Mouse (Mus musculus) forebrain, embryonic 15.5 days (tissue): ENCODE results near the gene Cntrl. TPM values are rescaled to one million over a fixed set of nuclear protein-coding genes. Genes with fewer than 3 reads are reported as not detected.
A peak's percentile ranks its signal among the peaks of the same experiment; 100 is the strongest.

Source experiments
- ATAC-seq: fragments of 200-750 bp; cut with Nextera tagmentation; replicated peaks from 2 replicates; pipeline ENCODE4 v1.8.0; 2017; ENCODE audit warnings: mild to moderate bottlenecking, moderate TSS enrichment, moderate library complexity
- H3K27ac ChIP-seq: fragments of 300-500 bp; sonication (generic); replicated peaks from 2 replicates; pipeline ENCODE4 v1.5.1; 2015; ENCODE audit warnings: mild to moderate bottlenecking, inconsistent platforms
- H3K27me3 ChIP-seq: fragments of 300-500 bp; sonication (generic); 2 replicates; pipeline ENCODE4 v1.6.1; 2015; ENCODE audit warnings: inconsistent platforms
- H3K36me3 ChIP-seq: fragments of 300-500 bp; sonication (generic); 2 replicates; pipeline ENCODE4 v1.6.1; 2015; ENCODE audit warnings: mild to moderate bottlenecking, inconsistent platforms
- H3K4me1 ChIP-seq: fragments of 300-500 bp; sonication (generic); 2 replicates; pipeline ENCODE4 v1.6.1; 2015; ENCODE audit warnings: inconsistent platforms
- H3K4me2 ChIP-seq: fragments of 300-500 bp; sonication (generic); replicated peaks from 2 replicates; pipeline ENCODE4 v1.6.1; 2015; ENCODE audit warnings: mild to moderate bottlenecking, inconsistent platforms
- H3K4me3 ChIP-seq: fragments of 300-500 bp; sonication (generic); 2 replicates; pipeline ENCODE4 v1.5.1; 2015; ENCODE audit warnings: mild to moderate bottlenecking, inconsistent platforms
- H3K9ac ChIP-seq: fragments of 300-500 bp; sonication (generic); replicated peaks from 2 replicates; pipeline ENCODE4 v1.6.1; 2015; ENCODE audit warnings: mild to moderate bottlenecking, inconsistent platforms
- H3K9me3 ChIP-seq: fragments of 300-500 bp; sonication (generic); 2 replicates; pipeline ENCODE4 v1.6.1; 2016; ENCODE audit warnings: inconsistent platforms
- WGBS: fragments of 180-500 bp; shearing (Covaris S2); methylation state at CpG from one replicate; pipeline ENCODE4 v1.1.7; 2015; ENCODE audit warnings: mixed read lengths; 5-methylcytosine and 5-hydroxymethylcytosine counted together
- polyA plus RNA-seq: library from polyadenylated mRNA; unstranded; fragments of >200 nt; fragmentation: Nextera tagmentation; extraction: Ambion mirVana; gene quantifications from 2 replicates; pipeline ENCODE4 v1.2.1, GENCODE M21; 2015

The Cntrl gene
- polyA plus RNA-seq, 1 experiment from 2014 or later: 15.5 TPM

DNA sequence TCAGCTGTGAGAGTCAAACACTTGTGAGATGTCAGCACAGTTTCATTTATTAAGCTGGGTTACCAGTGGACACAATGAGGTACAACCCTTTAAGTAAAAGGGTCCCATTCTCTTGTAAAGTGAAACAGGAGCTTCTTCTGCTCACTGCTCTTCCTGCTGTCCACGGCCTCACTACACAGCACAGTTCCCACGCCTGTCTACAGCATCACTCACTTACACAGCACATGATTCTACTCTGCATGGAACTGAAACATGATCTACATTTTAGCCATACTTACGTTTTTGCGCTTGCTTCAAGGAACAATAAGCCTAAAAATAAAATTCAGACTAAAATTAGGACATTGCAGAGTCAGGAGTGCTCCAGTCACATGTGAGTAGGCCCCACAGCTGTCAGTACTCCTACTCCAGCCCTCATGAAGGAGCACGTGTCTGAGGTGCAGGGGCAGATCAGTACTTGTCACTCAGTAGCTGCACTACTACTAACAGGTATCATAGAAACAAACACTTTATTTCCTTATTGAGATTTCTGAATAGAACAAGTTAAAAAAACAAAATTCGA, 73.9 kb downstream of the Cntrl start:
- Histone ChIP-seq H3K36me3 (peaks cover 59% of the 10 kb centered on the region), H3K9ac (no peak overlapping the region), H3K4me1 (no peaks in the 10 kb centered on the region), H3K27ac (no peak overlapping the region), H3K4me2 (no peak overlapping the region), H3K4me3 (no peak overlapping the region), H3K27me3 (no peaks in the 10 kb centered on the region), H3K9me3 (no peaks in the 10 kb centered on the region)
- ATAC-seq: no peak
- 91% methylated on average over 6 of the region's 6 CpGs for WGBS

DNA sequence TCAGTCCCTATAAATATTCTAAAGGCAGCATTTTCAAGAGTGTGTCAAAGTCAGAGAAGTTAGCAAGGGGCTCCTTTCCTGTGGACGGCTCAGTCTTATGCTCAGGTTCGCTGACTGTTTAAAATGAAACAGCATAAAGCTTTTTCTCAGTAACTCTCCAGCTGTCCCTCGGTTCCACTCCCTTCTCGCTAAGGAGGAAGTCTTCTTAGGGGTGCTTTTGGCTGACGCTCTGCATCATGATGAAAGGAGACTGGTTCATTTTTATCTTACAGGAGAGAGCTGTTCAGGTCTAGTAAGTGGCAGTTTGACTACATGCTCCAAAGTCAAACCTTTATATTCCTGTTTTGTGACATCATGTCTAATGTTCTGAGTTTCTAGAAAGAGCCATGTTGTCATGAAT, 79.6 kb downstream of the Cntrl start:
- Histone ChIP-seq H3K4me2 (no peak overlapping the region), H3K9me3 (no peaks in the 10 kb centered on the region), H3K4me1 (0 out of 2 replicates have a peak, but pooled peaks cover under 1% of the 10 kb centered on the region), H3K4me3 (no peak overlapping the region), H3K27ac (no peak overlapping the region), H3K36me3 (peaks cover 37% of the 10 kb centered on the region), H3K27me3 (no peaks in the 10 kb centered on the region), H3K9ac (no peak overlapping the region)
- WGBS: 93% methylated on average over 5 of the region's 5 CpGs
- no peak for ATAC-seq

DNA sequence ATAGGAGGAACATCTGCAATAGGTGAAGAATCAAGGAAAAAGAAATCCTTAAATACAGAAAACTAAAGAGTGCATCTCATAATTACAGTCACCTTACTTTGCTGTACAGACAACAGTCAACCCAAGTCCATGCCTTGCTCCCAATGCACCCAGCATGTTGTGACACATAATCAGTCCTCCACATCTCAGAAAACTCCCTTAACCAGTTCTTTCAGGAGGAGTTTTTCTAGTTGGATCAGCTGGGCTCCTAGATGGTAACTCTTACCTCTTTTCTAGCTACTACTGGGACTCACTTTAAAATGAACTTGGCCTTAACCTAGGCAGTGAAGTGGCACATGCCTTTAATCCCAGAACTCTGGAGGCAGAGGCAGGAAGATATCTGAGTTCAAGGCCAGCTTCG, 84.7 kb downstream of the Cntrl start:
- H3K27ac ChIP-seq: no peak overlapping the region
- H3K36me3 ChIP-seq: peaks cover 18% of the 10 kb centered on the region
- no peaks in the 10 kb centered on the region for H3K27me3 ChIP-seq
- no peaks in the 10 kb centered on the region for H3K9me3 ChIP-seq
- 89% methylated on average over 1 of the region's 1 CpGs for WGBS
- H3K9ac ChIP-seq: no peak overlapping the region
- H3K4me2 ChIP-seq: no peak overlapping the region
- H3K4me1 ChIP-seq: peaks cover 28% of the 10 kb centered on the region
- no peak for ATAC-seq
- no peak overlapping the region for H3K4me3 ChIP-seq

DNA sequence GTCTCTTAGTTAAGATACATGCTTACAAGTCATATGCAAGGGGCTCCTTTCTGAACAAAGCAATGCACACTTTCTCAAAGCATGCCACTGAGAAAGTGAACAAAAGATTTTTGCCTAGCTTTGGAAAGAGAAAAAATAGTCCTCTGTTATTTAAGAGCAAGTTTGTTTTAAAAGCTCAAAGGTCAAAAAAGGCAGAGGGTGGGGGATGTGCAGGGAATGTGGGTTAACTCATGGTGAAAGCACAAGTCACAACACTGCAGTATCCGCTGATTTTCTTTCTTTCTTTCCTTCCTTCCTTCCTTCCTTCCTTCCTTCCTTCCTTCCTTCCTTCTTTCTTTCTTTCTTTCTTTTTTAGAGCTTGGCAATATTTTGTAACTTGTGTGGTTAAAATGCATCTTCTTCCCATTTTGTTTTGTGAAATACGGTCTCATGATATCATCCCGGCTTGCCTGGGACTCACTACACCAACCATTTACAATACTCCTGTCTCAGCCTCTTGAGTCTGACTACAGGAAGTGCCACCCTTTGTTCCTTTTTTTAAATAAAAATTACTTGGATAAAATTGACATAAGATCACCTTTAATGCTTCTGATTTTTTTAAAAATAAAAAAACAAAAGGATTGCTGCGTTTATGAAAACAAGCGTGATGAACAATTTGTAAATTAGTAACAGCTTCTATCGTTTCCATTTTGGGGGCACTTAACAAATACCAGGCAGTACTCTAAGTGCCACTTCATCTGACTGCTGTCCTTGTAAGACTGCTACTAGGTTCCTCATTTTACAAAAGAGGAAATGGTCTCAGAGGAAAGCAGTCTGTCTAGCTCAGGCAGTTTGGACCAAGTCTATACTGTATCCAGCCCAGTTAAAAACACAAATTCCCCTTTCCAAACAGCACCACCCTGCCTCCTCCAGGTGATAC, 86.6 kb downstream of the Cntrl start:
- WGBS: 82% methylated on average over 6 of the region's 6 CpGs
- ATAC-seq: no peak

DNA sequence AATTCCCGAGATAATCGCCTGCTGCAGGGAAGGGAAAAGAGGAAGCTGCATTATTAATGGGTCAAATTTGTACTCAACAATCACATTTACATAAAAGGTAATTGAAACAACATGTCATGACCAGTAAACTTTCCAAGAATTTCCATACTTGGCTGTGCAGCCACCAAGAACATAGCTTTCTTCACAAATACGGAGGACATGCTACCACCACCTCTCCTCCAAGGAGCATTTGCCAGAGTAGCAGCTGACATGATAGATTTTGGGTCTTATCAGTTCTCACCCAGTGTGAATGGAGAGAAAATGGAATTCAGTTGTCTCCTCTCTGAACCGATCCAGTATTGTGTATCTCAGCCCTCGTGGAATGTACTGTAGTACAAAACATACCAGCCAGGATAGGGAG, 90.2 kb downstream of the Cntrl start:
- Histone ChIP-seq H3K9me3 (no peaks in the 10 kb centered on the region), H3K4me1 (peaks cover 36% of the 10 kb centered on the region), H3K9ac (peak overlapping the region; percentile 98), H3K27ac (peak overlapping the region; percentile 97; the same call in 1 of the 2 replicates), H3K27me3 (0 out of 2 replicates have a peak, but pooled peaks cover 1% of the 10 kb centered on the region), H3K4me3 (peak overlapping the region; percentile 94), H3K36me3 (no peaks in the 10 kb centered on the region), H3K4me2 (peak overlapping the region; percentile 61)
- ATAC-seq: no peak
- WGBS: 14% methylated on average over 5 of the region's 5 CpGs

More for the DNA sequence above, 86.6 kb downstream of the Cntrl start:
- Histone ChIP-seq H3K27ac (no peak overlapping the region), H3K36me3 (peaks cover 2% of the 10 kb centered on the region; the same call in 1 of the 2 replicates), H3K9me3 (no peaks in the 10 kb centered on the region), H3K27me3 (no peaks in the 10 kb centered on the region), H3K4me3 (no peak overlapping the region), H3K4me2 (no peak overlapping the region), H3K4me1 (peaks cover 36% of the 10 kb centered on the region), H3K9ac (no peak overlapping the region)

DNA sequence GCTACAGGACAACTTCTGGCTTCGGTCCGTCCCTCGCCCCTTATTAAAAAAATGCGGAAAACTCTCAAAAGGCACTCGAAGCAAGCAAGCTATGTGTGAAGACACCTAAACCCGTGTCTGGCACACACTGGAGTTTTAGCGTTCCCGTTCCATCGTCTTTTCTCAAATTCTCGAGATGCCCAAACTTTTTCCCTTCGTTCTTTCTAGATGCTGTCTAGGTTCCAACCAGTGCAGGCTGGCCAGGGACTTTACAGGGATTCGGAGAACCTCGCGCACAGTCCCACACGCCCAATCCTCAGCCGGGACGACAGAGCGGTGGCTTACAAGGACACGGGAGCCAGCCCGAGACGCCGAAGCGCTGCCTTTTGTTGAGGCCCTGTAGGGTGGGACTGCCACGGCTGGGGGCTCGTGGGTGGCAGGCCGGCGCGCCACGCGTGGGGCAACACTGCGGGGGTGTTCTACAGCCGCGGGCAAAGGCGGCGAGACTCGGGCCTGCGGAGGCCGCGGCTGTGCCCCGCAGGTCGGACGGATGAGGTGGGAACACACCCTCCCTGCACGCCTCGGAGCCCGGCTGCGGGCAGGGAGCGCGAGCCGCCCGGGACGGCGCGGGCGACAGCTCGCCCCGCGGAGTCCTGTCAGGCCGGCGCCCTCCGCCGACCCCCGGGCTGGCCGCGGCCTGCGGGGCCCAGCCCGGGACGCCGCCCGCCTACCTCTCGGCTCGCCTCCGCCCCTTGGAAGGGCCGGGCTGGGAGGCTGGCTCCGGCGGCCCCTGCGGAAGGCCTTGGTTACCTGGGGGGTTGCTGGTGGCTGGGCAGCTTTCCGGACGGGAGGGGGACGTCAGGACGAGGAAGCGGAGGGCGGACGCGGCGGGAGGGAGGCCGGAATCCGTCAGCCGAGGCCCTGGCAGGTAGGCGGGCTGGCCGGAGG, 90.9 kb downstream of the Cntrl start:
- H3K9me3 ChIP-seq: no peaks in the 10 kb centered on the region
- under 1% methylated on average over 76 of the region's 90 CpGs for WGBS
- H3K4me1 ChIP-seq: peaks cover 36% of the 10 kb centered on the region
- peak; percentile 81 for ATAC-seq
- peak overlapping the region; percentile 97 for H3K27ac ChIP-seq
- peak overlapping the region; percentile 98 for H3K9ac ChIP-seq
- H3K4me2 ChIP-seq: peak overlapping the region; percentile 61
- 0 out of 2 replicates have a peak, but pooled peaks cover 4% of the 10 kb centered on the region for H3K27me3 ChIP-seq
- H3K36me3 ChIP-seq: no peaks in the 10 kb centered on the region
- H3K4me3 ChIP-seq: peak overlapping the region; percentile 94

DNA sequence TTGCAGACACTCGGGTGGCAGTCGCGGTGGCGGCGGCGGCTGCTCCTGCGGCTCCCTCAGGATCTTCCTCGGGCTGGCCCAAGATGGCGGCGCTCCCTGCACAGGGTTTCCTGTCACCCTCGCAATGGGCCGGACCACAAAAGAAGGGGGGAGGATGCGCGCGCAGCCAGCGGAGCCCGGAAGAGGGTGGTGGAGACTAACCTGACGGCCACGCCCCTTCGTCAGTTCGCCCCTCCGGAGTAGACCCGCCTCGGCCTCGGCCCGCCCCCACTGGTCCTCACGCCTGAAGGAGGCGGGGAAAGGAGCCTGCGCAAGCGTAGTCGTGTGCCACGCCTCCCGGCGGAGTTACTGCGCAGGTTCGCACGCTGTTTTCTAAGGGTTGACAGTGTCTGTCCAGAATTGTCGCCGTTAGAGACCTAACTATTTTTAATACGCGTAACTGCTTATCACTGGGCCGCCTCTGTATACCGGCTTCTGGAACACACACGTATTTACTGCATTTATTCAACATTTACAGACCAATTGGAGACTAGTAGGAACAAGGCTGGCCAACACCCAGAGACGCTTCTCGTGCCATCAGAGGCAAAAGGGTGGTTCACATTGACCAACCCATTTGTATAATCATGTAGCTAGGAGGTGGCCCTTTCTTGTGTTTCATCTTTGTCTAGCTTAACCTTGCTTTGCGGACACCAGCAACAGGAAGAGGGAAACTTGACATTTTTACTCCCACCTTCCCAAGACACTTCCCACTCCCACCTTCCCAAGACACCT, 91.8 kb downstream of the Cntrl start, which contains the start of gene Rab14:
Gene Rab14, minus strand, starts transcription at position 223 of the 771 bp plus-strand sequence.
- Histone ChIP-seq H3K9ac (peak within 1 kb of the TSS; percentile 98), H3K4me3 (peak within 1 kb of the TSS; percentile 94), H3K4me1 (peaks cover 33% of the 10 kb centered on the region), H3K36me3 (no peaks in the 10 kb centered on the region), H3K27ac (peak within 1 kb of the TSS; percentile 97), H3K27me3 (0 out of 2 replicates have a peak, but pooled peaks cover 4% of the 10 kb centered on the region), H3K4me2 (peak within 1 kb of the TSS; percentile 69), H3K9me3 (no peaks in the 10 kb centered on the region)
- ATAC-seq: peak; percentile 97
- WGBS: under 1% methylated on average over 41 of the region's 47 CpGs

DNA sequence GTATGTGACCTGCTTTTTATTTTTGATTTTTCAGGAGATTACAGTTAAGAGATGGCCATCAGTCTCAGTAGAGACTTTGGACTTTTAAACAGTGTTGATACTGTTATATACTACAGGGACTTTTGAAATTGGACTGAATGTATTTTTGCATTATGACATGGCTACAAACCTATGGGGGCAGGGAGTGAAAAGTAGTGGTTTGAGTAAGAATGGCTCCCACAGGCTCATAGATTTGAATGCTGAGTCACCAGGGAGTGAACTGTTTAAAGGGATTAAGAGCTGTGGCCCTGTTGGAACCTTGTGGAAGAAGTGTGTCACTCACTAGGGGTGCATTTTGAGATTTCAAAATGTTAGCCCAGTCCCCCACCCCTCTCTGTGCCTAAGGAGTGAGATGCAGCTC, 94.4 kb downstream of the Cntrl start:
- no peak overlapping the region for H3K4me3 ChIP-seq
- peaks cover 12% of the 10 kb centered on the region for H3K4me1 ChIP-seq
- no peak overlapping the region for H3K27ac ChIP-seq
- no peak overlapping the region for H3K9ac ChIP-seq
- H3K9me3 ChIP-seq: no peaks in the 10 kb centered on the region
- H3K4me2 ChIP-seq: no peak overlapping the region
- no peaks in the 10 kb centered on the region for H3K36me3 ChIP-seq
- no peak for ATAC-seq
- 0 out of 2 replicates have a peak, but pooled peaks cover 4% of the 10 kb centered on the region for H3K27me3 ChIP-seq

DNA sequence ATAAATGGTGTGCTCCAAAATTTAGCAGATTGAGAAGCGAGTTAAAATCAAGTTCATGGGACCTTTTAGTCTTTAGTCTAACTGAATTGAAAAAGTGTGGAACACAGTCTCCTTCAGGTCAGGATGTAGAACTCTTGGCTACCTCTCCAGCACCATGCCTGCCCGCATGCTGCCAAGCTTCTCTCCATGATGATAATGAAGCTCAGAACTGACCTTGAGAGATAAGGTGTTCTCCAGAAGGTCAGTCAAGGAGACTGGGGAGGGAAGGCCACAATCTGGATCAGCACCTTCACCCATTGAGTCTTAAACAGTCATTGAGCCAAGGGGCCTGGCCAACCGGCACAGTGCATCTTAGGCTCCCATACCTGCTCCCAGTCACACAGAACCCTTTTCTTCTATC, 97.5 kb downstream of the Cntrl start:
- no peaks in the 10 kb centered on the region for H3K36me3 ChIP-seq
- no peak overlapping the region for H3K4me2 ChIP-seq
- ATAC-seq: no peak
- WGBS: 90% methylated on average over 3 of the region's 3 CpGs
- no peak overlapping the region for H3K4me3 ChIP-seq
- no peaks in the 10 kb centered on the region for H3K4me1 ChIP-seq
- H3K9ac ChIP-seq: no peak overlapping the region
- no peak overlapping the region for H3K27ac ChIP-seq
- no peaks in the 10 kb centered on the region for H3K9me3 ChIP-seq
- 0 out of 2 replicates have a peak, but pooled peaks cover 4% of the 10 kb centered on the region for H3K27me3 ChIP-seq

DNA sequence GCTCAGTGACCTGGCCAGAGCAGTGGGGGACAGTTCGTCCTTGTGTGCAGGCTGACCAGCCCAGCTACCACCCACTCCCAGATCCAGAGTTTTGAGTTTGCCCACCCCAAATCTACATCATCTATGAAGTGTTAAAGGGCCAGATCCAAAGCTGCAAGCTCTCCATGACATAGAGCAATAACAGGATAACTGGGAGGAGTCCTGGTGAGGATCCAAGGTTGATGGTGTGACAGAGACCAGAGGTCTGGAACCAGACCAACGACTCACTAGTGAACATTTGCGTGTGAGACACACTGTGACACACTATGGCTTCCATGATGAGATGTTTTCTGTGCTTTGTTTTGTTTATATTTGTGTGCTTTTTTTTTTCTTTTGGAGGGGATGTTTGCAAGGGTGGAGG, 98.8 kb downstream of the Cntrl start:
- no peaks in the 10 kb centered on the region for H3K36me3 ChIP-seq
- ATAC-seq: no peak
- no peak overlapping the region for H3K4me3 ChIP-seq
- no peak overlapping the region for H3K27ac ChIP-seq
- H3K27me3 ChIP-seq: 0 out of 2 replicates have a peak, but pooled peaks cover 4% of the 10 kb centered on the region
- no peak overlapping the region for H3K4me2 ChIP-seq
- no peaks in the 10 kb centered on the region for H3K9me3 ChIP-seq
- H3K9ac ChIP-seq: no peak overlapping the region
- H3K4me1 ChIP-seq: no peaks in the 10 kb centered on the region
- WGBS: 83% methylated on average over 3 of the region's 3 CpGs
